Mouse (Mus musculus): ENCODE measurements around the gene Sept6.

The Sept6 gene

DNA sequence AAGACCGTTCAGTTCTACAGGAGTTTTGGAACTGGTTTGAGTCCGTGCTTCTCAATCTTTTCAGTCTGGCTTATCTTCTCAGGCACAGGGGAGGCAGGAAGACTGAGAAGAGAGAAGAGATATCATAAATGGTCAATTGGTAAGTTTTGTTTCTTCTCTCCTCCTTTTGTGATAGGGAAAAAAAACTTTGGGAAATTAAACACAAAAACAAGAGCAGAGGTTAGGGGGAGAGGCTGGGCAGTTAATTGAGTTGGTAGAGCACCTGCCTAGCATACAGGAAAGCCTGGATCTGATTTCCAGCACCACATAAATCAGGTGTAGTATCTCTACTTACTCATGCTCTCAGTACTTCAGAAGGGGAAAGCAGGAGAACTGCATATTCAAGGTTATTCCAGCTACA, at the start of gene Sept6:
Gene Sept6, minus strand, starts transcription at position 101 of the 400 bp plus-strand sequence.
- in situ Hi-C loops (cut with MboI; ENCODE audit: low pct_unique_long_range_greater_than_20kb in 1 of 2, low sequenced_read_pairs in 2 of 2, unreplicated experiment in 1 of 2), result no loop called here

DNA sequence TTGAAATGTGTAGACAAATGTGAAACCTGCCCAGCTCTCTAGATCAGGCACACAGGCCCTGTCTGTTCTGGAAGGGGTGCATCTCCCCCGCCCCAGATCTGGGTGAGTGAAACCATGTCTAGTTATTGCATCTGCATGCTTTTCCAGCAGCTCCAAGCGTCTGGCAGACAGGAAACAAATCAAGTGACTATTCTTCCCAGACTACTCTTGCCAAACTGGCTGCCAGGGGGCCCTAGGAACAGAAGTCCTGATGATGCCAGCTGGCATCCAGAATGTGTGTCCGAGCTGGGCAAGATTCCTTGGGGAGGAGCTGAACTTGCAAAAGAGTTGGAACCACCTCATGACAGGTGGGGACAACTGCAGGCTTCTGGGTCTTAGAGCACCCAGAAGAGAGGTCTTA, 36.8 kb upstream of the Sept6 start:
- in situ Hi-C loops (cut with MboI; ENCODE audit: low pct_unique_long_range_greater_than_20kb in 1 of 2, low sequenced_read_pairs in 2 of 2, unreplicated experiment in 1 of 2), result loop anchor here in 1 of 2 experiments (10.0 kb wide), 1 partner anchor 114 kb away; no protein-coding TSS in a partner anchor

DNA sequence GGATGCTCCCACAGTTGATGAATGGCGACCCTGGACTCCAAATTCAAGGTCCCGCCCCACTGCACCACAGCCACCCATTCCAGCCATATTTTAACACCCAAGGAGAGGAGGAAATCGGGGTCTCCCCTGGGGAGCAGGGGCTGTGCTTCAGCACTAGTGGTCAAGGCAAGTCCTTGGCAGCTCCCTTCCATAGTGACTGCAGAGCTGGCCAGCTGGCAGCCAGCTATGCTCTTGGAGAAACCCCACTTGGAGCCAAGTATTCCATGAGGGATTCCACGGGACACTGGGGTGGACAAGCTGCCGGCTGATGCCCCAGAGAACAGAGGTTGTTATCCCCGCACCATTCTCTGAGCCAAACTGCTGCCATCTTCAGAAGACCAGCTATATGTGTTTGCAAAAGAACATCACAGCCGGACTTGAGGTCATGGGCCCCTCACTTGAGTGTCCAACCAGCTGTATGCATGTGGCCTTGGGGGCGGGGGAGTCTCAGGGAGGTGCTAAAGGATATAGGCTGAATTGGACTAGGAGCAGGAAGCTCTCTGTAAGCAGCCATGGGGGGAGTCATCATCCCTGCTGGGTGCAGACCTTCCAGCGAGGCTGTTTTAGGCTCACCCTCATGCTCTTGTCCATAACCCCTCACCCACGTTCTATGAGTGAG, 32.2 kb upstream of the Sept6 start:
- in situ Hi-C loops (cut with MboI; ENCODE audit: low pct_unique_long_range_greater_than_20kb in 1 of 2, low sequenced_read_pairs in 2 of 2, unreplicated experiment in 1 of 2), result loop anchor here in 1 of 2 experiments (10.0 kb wide), 1 partner anchor 109 kb away; no protein-coding TSS in a partner anchor

DNA sequence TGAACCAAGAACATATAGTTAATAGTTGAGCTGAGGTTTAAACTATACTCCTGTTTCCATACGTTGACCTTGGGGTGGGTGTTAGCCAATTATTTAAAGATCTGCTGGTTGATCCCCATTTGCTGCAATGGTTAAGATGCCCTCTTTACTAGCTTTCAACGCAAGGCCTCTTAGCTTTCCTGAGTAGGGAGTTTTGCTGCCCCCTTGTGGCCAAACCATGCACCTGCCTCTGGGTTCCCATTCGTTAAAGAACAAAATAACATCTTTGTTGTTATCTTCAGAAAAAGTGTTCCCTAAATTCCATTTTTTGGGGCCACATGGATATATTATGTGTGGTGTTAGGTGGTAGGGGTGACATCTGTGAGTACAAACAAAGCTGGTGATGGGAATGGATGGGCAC, 31.1 kb upstream of the Sept6 start:
- in situ Hi-C loops (cut with MboI; ENCODE audit: low pct_unique_long_range_greater_than_20kb in 1 of 2, low sequenced_read_pairs in 2 of 2, unreplicated experiment in 1 of 2), result loop anchor here in 1 of 2 experiments (10.0 kb wide), 1 partner anchor 108 kb away; no protein-coding TSS in a partner anchor

DNA sequence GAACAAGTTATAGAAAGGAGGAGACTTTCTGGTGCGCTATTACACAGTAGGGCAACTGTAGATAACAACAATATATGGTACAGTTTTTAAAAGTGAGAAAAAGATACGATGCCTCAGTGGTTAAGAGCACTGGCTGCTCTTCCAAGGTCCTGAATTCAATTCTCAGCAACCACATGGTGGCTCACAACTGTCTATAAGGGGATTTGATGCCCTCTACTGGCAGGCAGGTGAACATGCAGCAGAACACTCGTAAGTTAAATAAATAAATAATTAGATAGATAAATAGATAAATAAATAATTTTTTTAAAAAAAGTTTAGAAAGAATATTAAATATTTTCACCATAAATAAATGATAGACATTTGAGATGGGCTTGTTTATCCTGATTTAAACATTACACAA, 27.5 kb upstream of the Sept6 start:
- in situ Hi-C loops (cut with MboI; ENCODE audit: low pct_unique_long_range_greater_than_20kb in 1 of 2, low sequenced_read_pairs in 2 of 2, unreplicated experiment in 1 of 2), result no loop called here

DNA sequence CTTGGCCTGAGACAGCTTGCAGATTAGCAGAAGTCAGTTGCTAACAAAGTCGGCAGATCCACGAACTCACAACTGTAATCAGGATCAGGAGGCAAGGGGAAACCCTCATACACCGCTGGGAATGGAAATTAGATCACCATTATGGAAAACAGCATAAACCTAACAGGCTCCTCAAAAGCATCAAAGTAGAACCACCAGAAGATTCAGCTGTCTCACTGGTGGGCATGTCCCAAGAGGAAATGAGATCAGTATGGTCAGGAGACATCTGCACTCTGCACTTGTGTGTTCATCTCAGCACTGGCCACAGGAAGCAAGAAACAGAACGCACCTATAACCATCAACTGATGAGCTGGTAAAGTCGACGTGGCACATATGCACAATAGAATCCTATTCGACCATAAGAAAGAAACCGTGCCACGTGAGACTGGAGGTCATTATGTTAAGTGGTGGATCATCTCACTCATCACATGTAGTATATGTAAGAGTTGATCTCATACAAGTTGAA, 26.6 kb upstream of the Sept6 start:
- in situ Hi-C loops (cut with MboI; ENCODE audit: low pct_unique_long_range_greater_than_20kb in 1 of 2, low sequenced_read_pairs in 2 of 2, unreplicated experiment in 1 of 2), result no loop called here

DNA sequence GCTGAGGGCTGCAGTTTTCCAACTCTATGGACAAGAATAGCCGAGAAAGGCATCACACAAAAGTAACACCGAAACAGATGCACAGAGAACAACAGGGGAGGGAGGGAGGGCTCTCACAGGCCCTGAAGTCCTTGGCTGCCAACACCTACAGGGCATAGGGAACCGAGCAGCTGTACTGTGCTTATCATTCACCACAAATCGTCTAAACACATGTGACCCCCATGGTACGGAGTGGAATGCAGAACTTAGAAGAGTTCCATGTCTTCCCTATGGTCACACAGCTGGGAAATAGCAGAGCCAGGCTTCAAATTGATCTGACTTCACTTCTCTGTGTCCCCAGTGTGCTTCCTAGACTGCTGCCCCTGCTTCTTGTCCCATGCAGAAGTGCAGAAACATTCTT, 22.3 kb upstream of the Sept6 start:
- in situ Hi-C loops (cut with MboI; ENCODE audit: low pct_unique_long_range_greater_than_20kb in 1 of 2, low sequenced_read_pairs in 2 of 2, unreplicated experiment in 1 of 2), result no loop called here

DNA sequence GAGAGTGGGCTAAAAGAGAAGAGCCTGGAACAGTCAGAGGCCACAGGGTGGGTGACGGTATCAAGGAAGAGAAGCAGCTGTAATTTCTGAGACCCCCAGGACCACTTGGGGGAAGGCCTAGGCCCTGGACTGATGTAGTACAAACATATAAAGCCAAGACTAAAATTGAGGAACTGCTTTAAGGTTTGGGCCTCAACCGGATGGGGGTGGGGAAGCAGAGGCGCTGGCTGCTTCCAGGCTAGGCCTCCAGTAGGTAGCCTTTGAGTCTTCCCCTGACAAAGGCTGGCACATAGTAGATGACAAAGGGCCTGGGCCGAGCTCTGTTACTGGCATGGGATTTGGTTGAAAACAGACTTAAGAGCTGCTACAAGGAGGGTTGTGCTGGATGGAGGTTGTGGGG, 555 bp downstream of the Sept6 start:
- in situ Hi-C loops (cut with MboI; ENCODE audit: low pct_unique_long_range_greater_than_20kb in 1 of 2, low sequenced_read_pairs in 2 of 2, unreplicated experiment in 1 of 2), result no loop called here

DNA sequence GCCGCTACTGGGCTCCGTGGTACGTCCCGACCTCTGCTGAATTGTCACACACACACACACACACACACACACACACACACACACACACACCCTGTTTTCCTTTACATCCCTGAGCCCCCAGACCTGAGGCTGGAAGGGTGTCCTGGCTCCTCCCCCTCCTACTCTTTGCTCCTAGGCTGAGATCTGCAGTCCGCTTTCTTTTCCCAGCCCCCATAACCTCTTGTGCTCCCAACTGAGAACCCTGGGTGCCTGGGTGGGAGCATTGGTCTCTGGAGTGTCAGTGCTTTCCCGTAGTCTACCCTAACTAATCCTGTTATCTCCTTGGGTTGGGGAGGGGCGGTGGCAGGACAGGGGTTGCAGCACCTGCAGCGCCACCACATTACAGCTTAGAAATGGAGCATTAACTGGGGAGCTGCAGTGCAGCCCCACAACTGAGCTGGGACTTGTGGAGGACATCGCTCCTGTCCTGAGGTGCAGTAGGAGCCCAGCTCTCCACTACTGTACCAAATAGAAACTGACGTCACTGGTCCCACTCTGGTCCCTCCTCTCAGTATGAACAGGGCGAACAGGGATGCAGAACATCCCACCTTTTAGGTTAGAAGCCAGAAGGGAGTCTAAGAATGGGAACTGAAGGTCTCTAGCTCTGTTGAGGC, 1.7 kb downstream of the Sept6 start:
- in situ Hi-C loops (cut with MboI; ENCODE audit: low pct_unique_long_range_greater_than_20kb in 1 of 2, low sequenced_read_pairs in 2 of 2, unreplicated experiment in 1 of 2), result no loop called here

DNA sequence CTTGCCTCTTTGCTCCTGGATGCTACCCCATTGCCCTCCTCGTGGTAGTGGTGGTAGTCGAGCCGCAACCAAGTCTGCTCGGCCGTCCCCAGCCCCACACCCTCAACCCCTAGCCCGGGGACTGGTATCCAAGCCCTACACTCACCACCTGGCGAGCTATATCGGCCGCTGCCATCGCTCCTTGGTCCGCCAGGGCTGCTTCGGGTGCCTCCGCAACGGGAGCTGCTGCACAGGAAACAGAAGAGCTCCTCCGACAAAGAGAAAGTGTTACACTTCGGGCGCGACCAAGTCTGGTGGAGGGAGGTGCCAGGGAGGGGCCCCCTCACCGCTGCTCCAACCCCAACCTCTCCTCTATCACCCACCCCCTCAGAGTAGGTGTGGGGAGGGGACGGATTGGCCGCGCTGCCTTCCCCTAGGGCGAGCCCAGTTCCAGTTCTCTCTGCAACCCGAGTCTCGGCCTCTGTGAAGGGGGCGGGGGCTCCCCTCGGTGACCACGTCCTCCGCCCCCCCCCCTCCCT, 2.3 kb downstream of the Sept6 start:
- in situ Hi-C loops (cut with MboI; ENCODE audit: low pct_unique_long_range_greater_than_20kb in 1 of 2, low sequenced_read_pairs in 2 of 2, unreplicated experiment in 1 of 2), result no loop called here

DNA sequence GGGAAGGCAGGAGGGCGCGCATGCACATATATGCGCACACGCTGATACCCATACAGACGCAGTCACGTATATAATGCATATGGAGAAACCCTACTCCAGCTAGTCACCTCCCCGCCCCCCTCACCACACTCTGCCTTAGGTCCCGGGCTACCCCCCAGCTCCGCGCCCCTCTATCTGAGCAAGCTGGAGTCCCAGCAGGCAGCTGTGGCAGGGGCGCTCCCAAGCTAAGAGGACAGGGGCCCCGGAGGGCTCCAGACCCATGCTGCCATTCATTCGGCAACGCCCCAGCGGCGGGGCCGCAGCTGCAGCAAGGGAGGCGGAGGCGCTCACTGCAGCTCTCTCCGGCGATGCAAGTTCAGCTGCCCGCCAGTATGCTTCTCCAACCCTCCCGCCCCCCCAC, 2.8 kb downstream of the Sept6 start:
- in situ Hi-C loops (cut with MboI; ENCODE audit: low pct_unique_long_range_greater_than_20kb in 1 of 2, low sequenced_read_pairs in 2 of 2, unreplicated experiment in 1 of 2), result no loop called here

DNA sequence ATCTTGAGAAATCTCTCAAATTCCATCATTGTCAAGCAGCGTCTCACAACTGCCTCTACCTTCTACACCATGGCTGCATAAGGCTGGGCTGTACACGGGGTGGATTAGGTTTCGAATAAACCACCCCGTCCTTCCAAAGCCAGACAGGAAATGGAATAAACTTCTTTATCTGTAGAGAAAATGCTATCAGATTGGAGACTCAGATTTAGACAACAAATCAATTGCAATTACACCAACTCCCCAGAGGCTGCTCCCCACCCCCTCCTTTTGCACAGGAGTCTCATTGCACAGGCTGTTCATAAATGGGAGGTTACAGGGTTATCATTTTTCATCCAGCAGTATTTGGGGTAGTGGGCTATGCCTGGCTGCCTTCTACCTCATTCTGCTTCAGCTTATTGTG, 3.7 kb downstream of the Sept6 start:
- in situ Hi-C loops (cut with MboI; ENCODE audit: low pct_unique_long_range_greater_than_20kb in 1 of 2, low sequenced_read_pairs in 2 of 2, unreplicated experiment in 1 of 2), result no loop called here

DNA sequence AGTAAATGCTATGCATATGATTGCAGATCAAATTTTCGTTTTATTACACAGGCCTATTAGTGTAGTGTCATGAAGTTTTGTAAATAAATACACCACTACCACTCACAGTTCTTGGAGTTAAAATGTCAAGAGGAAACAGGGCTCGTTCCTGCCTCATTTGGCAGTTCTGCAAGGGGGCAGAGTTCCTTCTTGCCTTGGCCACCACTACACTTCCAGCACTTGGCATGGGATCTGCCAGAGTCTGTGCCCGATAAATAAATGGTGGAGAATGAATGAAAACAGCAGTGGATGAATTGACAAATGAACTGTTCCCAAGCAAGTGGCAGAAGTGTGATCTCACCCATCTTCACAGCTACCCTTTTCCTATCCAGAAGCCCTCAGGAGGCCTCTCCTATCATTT, 6.6 kb downstream of the Sept6 start:
- in situ Hi-C loops (cut with MboI; ENCODE audit: low pct_unique_long_range_greater_than_20kb in 1 of 2, low sequenced_read_pairs in 2 of 2, unreplicated experiment in 1 of 2), result no loop called here

DNA sequence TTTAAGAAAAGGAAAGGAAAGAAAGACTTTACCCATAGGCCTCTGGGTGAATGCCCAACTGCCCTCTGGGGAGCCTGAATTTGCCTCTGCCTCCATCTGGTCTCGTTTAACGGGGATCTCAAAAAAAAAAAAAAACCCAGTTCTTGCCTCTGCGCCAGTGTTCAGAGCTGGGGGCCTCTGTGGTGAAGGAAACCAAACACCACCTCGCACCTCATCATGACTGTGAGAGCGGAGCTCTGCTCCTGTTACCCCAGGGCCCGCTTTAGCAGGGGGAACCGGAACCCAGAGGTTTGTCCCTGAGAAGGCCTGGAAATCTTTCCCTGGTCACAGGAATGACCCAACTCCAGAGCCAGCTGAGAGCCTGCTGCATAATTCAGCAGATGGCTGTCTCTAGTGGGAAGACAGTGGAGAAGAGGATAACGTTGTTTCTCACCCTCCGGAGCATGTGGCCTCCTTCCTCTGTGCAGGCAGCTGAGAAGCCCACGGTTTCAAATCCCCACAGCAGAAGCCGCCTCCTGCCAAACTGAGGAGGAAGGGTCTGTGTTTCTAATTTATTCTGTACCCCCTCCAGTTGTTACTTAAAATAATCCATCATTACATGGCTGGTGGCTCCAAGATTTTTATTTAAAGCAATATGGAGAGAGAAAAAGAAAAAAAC, 7.8 kb downstream of the Sept6 start:
- in situ Hi-C loops (cut with MboI; ENCODE audit: low pct_unique_long_range_greater_than_20kb in 1 of 2, low sequenced_read_pairs in 2 of 2, unreplicated experiment in 1 of 2), result no loop called here

DNA sequence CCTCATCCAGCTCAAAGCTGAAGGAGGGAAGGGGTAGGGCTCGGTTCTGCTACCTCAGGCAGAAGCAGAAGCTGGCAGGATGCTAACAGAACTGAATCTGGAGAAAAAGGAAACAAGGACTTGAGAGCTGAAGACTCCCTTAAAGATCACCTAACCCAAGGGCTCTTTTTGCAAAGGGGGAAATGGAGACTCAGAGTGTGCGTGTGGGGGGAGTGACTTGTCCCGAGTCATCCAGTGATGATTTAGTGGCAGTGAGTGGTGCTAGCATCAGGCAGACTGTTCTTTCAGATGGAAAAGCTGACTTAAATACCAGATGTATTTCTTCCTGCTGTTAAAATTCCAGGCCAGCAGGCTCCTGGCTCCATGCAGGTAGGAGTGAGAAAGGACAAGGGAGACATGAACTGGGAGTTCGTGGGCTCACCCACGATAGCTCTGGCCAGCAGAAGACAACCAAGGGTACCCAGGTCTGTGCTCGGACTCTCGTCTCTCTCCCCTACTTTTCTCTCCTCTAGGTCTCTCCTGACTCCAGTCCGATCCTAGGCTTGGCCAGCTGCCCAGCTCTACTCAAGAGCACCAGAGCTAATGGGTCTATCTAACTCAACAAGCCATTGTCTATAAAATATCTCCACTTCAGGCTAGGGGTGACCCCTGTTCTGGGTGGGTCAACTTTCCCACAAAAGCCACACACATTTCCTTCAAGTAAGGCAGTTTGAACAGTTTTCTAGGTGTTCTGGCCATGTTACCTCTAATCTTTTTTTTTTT, 8.5 kb downstream of the Sept6 start:
- in situ Hi-C loops (cut with MboI; ENCODE audit: low pct_unique_long_range_greater_than_20kb in 1 of 2, low sequenced_read_pairs in 2 of 2, unreplicated experiment in 1 of 2), result no loop called here

DNA sequence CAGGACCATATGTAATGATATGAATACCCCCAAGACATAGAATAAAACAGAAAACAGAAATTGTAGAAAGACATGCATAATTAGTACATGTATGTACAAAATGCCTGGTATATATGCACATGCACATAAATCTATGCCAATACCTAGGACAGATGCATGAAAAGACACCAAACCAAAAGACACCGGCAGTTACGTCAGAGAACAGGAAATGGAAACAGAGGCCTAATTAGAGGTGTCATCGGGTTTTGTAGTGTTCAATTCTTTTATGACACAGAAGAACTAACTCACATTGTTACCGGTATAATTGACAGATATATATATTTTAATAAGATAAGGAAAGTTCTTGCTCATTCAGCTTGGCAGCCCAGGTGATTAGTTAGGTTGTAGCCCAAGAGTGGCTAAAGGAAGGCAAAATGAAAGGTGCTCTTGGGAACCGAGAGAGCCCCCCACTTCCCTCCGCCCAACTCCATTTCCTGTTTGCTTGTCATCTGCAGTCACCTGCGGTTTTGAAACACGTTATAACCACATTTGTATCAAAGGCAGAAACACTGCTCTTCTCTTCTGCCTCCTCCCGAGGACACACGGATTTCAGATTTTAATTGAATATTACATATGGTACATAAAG, 10.9 kb downstream of the Sept6 start:
- in situ Hi-C loops (cut with MboI; ENCODE audit: low pct_unique_long_range_greater_than_20kb in 1 of 2, low sequenced_read_pairs in 2 of 2, unreplicated experiment in 1 of 2), result no loop called here

DNA sequence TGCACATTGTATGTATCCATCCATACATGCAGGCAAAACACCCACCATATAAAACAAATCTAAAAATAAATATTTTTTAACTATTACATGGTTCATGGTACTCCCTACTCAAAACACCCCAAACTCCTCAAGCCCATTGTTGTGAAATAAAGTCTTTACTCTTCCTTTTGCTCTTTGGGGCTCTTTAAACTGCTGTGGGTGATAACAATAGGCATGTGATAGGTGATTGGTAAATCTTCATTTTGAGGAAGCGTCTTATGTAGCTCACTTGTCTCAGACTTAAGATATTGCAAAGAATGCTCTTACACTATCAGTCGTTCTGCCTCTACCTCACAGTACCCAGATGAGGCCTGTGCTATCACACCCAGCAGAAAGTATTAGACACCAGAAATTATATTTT, 13.7 kb downstream of the Sept6 start:
- in situ Hi-C loops (cut with MboI; ENCODE audit: low pct_unique_long_range_greater_than_20kb in 1 of 2, low sequenced_read_pairs in 2 of 2, unreplicated experiment in 1 of 2), result no loop called here

DNA sequence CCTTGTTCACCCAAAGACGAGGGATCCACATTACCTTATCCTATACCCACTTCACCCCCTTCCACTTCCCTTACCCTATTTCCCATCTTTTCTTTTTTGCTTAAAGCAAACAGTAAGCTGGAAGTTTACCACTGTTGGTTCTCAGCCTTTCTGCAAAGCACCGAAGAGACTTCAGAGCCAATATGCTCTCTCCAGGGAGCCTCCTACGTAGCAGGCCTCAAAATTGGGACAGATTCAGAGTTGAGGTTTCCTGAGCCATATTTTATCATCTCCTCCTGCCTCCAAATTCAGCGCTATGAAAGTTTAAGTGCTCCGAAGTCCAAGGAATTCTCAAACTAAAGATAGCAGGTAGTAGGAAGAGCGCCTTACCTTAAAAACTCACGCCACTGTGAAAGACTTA, 14.6 kb downstream of the Sept6 start:
- in situ Hi-C loops (cut with MboI; ENCODE audit: low pct_unique_long_range_greater_than_20kb in 1 of 2, low sequenced_read_pairs in 2 of 2, unreplicated experiment in 1 of 2), result no loop called here
